Mouse (Mus musculus) ES-Bruce4 (cell line): ENCODE data around the gene Ptprr. TPM values are rescaled to one million over a fixed set of nuclear protein-coding genes. Genes with fewer than 3 reads are reported as not detected.

Experiments
- H3K27ac ChIP-seq: 2 replicates; pipeline ENCODE4 v1.5.1; 2012; ENCODE audit warnings: low read length, inconsistent platforms; ENCODE audit not compliant: insufficient read depth
- H3K27me3 ChIP-seq: 2 replicates; pipeline ENCODE4 v1.6.1; 2012; ENCODE audit warnings: mild to moderate bottlenecking, low read length, inconsistent platforms; ENCODE audit not compliant: control insufficient read depth, poor library complexity, insufficient read depth, severe bottlenecking
- H3K36me3 ChIP-seq: 2 replicates; pipeline ENCODE4 v1.6.1; 2012; ENCODE audit warnings: inconsistent platforms, mild to moderate bottlenecking, low read length, moderate library complexity; ENCODE audit not compliant: control insufficient read depth, poor library complexity, insufficient read depth, severe bottlenecking
- H3K4me1 ChIP-seq: one replicate; pipeline ENCODE4 v1.8.1; 2011; ENCODE audit warnings: low read length; ENCODE audit not compliant: control insufficient read depth, insufficient read depth
- H3K4me3 ChIP-seq: 2 replicates; pipeline ENCODE4 v1.5.1; 2011; ENCODE audit warnings: low read depth, mild to moderate bottlenecking, low read length
- H3K9ac ChIP-seq: 2 replicates; pipeline ENCODE4 v1.6.1; 2012; ENCODE audit warnings: low read depth, mild to moderate bottlenecking, inconsistent platforms; ENCODE audit not compliant: poor library complexity, severe bottlenecking
- H3K9me3 ChIP-seq: replicated peaks from 2 replicates; pipeline ENCODE4 v1.6.1; 2012; ENCODE audit warnings: mild to moderate bottlenecking, low read length, inconsistent platforms; ENCODE audit not compliant: control insufficient read depth, poor library complexity, insufficient read depth, severe bottlenecking
- CTCF ChIP-seq: IDR thresholded peaks from one replicate; pipeline ENCODE4 v1.8.1; 2011; ENCODE audit warnings: low read depth, low read length
- EP300 ChIP-seq: IDR thresholded peaks from 2 replicates; pipeline ENCODE4 v1.6.1; 2011; ENCODE audit warnings: low read depth, low read length; ENCODE audit not compliant: insufficient read depth
- POLR2A ChIP-seq: IDR thresholded peaks from one replicate; pipeline ENCODE4 v1.8.1; 2011; ENCODE audit warnings: low read length; ENCODE audit not compliant: insufficient read depth
- polyA plus RNA-seq: library from polyadenylated mRNA; stranded (reverse); fragments of >200 nt; gene quantifications from 2 replicates; pipeline ENCODE4 v1.2.4, GENCODE M21; 2011; ENCODE audit warnings: low read depth; ENCODE audit not compliant: missing spikeins, insufficient read depth, insufficient read length

The Ptprr gene
- polyA plus RNA-seq, 1 experiment = not detected

DNA sequence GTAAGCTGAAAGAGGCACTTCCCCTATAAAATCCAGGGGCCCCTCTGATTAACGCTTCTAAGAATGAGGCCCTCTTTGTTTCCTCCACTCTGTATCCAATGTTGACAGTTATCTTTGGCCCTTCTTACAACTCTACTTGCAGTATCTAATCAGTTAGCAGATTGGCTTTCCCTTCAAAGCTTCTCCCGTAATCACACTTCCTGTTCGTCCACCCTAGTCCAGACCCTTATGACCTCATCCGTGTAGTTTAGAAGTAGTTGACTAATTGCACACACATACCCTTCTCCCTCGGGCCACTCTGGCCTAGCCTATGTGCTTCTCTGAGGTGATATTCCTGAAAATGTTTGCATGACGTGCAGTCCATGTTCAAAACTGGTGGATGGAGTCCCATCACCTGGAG, 236.0 kb downstream of the Ptprr start:
- no peaks in the 10 kb centered on the region for H3K27me3 ChIP-seq
- no peak overlapping the region for H3K9ac ChIP-seq
- H3K9me3 ChIP-seq = no peaks in the 10 kb centered on the region
- H3K27ac ChIP-seq = no peak overlapping the region
- H3K36me3 ChIP-seq = no peaks in the 10 kb centered on the region
- no peak overlapping the region for H3K4me3 ChIP-seq
- TF ChIP-seq CTCF (no peak), POLR2A (no peak), EP300 (no peak)
- H3K4me1 ChIP-seq = no peaks in the 10 kb centered on the region

DNA sequence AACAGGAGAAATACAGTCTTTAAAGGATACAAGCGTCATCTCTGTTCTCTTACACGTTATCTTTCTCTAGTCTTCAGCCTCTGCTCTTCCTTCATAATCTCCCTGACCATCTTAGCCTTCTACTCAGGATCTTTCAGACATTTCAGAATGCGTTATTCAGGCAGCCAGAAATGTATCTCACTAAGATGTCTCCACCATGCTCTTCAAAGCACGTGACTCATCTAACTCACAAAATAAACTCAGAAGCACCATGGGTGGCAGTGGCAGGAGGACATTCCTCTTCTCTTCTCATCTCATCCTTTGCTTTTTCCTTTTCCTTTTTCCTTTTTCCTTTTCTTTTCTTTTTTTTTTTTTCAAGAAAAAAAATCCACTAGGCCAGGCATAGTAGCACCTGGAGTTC, 241.3 kb downstream of the Ptprr start:
- Histone ChIP-seq H3K27me3 (no peaks in the 10 kb centered on the region; the same call in 1 of the 2 replicates), H3K36me3 (no peaks in the 10 kb centered on the region), H3K9ac (no peak overlapping the region), H3K4me3 (no peak overlapping the region), H3K27ac (no peak overlapping the region), H3K4me1 (no peaks in the 10 kb centered on the region), H3K9me3 (no peaks in the 10 kb centered on the region)
- no peak for TF ChIP-seq EP300
- TF ChIP-seq CTCF = no peak
- TF ChIP-seq POLR2A = no peak

DNA sequence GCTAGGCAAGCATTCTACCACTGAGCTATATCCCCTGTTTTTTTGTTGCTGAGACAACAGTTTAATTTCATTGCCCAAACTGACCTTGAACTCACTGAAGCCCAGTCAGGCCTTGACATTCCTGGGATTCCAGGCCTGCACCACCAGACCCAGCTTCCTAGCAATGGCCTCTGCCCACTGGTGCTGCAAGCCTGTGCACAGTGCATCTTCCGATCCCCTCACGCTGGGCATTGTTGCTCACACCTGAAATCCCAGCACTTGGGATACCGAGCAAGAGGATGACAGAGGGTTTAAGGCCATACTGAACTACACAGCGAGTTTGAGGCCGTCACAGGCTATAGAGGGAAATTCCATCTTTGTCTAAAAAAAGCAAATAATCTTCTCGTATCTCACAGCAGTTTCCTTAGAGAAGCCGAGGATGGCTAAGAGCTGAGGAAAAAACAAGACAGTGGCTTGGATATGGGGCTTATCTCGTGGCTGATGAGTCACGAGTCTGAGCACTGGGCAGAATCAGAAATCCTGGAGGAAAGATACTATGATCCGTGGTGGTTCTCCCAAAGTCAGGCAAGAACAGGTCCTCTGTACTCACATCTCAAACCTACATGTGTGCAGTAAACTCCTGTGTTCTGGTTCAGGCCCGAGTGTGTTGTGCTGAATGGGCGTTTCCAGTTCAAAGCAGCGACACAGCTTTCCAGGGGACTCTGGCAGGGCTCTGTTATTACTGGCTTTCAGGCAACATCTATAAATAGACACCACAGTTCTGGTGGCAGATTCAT, 242.8 kb downstream of the Ptprr start:
- H3K9me3 ChIP-seq = no peaks in the 10 kb centered on the region
- no peak for TF ChIP-seq POLR2A
- no peak for TF ChIP-seq EP300
- no peaks in the 10 kb centered on the region; the same call in 1 of the 2 replicates for H3K27me3 ChIP-seq
- H3K27ac ChIP-seq = no peak overlapping the region
- no peaks in the 10 kb centered on the region for H3K4me1 ChIP-seq
- no peak overlapping the region for H3K9ac ChIP-seq
- H3K4me3 ChIP-seq = no peak overlapping the region
- no peaks in the 10 kb centered on the region for H3K36me3 ChIP-seq

DNA sequence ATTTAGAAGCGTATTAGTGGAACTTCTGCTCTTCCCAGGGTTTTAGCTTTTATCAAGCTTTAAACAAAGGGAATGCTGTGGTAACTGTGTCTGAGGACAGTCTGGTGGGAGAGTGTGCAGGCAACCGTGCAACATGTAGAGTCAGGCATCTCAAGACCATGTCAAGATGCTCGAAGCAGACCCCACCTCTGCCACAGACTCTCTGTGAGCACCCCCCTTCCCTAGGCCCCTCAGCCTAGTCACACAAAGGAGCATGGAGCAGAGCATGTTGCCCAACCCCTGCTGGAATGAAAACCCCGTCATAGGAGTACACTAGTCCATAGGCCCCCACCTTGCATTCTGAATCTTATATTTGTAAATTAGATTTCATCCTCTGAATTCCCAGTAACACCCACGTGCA, 243.5 kb downstream of the Ptprr start:
- Histone ChIP-seq H3K9me3 (no peaks in the 10 kb centered on the region), H3K4me1 (no peaks in the 10 kb centered on the region), H3K4me3 (no peak overlapping the region), H3K9ac (no peak overlapping the region), H3K27me3 (no peaks in the 10 kb centered on the region; the same call in 1 of the 2 replicates), H3K36me3 (no peaks in the 10 kb centered on the region), H3K27ac (no peak overlapping the region)
- TF ChIP-seq CTCF (no peak), EP300 (no peak), POLR2A (no peak)

DNA sequence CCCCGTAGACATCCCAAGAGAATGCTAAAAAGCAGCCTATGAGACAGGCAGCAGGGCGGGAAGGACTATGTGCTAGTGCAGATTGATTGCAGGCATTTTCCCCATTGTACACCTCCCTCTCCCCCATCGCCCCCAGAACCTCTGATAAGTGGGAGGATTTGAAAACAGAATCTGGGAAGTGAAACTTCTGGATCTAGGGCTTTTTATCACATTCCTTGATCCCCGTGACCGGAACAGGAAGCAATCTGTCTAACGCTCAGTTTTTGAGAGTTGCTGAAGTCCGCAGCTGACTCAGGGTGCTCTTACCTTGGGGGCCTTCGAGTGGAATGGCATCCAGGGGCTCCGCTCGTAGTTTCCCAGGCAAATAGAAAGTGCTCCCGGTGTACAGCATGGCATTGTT, 246.5 kb downstream of the Ptprr start:
- peaks cover 1% of the 10 kb centered on the region for H3K4me1 ChIP-seq
- no peaks in the 10 kb centered on the region for H3K27me3 ChIP-seq
- no peaks in the 10 kb centered on the region for H3K36me3 ChIP-seq
- no peak overlapping the region for H3K27ac ChIP-seq
- no peak overlapping the region for H3K4me3 ChIP-seq
- TF ChIP-seq CTCF = no peak
- TF ChIP-seq EP300 = no peak
- H3K9ac ChIP-seq = no peak overlapping the region
- H3K9me3 ChIP-seq = no peaks in the 10 kb centered on the region

DNA sequence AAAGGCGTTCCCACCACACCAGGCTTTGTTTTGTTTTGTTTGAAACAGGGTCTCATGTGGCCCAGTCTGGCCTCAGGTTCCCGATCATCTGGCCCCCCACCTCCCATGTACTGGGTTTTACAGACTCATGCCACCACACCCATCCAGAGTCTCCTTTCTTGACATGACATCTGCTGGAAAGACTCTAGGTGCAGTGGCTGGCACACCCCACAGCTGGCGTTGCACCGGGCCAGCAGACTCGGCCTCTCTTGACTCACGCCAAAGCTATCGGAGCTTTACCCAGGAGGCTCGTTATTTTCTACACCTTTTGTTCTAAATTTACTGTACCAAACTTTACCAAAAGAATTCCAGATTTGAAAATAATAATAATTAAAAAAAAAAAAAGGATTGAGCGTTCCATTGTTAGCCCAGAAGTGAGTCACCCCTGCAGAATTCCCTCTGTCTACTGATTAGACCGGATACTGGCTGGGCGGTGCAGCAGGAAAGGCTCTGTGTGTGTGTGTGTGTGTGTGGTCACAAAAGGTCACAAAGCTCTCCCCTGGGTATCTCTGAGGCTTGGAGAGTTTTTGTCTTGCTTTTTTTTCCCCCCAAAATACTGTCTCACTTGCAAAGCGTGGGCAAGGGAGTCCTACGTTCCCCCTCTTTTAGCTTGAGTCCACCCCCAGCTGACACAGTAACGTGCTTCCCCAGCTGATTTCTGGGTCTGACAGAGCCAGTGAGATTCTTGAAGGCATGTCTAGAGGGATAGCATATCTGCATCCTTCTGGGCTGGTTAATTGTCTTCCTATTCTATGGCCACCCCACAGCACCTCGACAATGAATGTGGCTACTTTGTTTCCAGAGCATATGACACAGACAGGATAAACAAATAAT, 248.8 kb downstream of the Ptprr start:
- Histone ChIP-seq H3K36me3 (no peaks in the 10 kb centered on the region), H3K27ac (no peak overlapping the region), H3K27me3 (no peaks in the 10 kb centered on the region), H3K9ac (no peak overlapping the region), H3K4me3 (no peak overlapping the region), H3K4me1 (peaks cover 1% of the 10 kb centered on the region), H3K9me3 (no peaks in the 10 kb centered on the region)
- no peak for TF ChIP-seq EP300
- TF ChIP-seq CTCF = no peak
- TF ChIP-seq POLR2A = no peak
